Mouse (Mus musculus): ENCODE measurements at regions not wholly inside any gene's neighbourhood (a gene's known extent, or its start where the extent isn't known, plus 50 kb on each side); places are given as distances from the start of the nearest gene placed in this dataset.
"Not testable (repeated sequence)": the region's sequence is repeated elsewhere in the genome, so short reads cannot be mapped to it uniquely, and the experiment has no call there.

DNA sequence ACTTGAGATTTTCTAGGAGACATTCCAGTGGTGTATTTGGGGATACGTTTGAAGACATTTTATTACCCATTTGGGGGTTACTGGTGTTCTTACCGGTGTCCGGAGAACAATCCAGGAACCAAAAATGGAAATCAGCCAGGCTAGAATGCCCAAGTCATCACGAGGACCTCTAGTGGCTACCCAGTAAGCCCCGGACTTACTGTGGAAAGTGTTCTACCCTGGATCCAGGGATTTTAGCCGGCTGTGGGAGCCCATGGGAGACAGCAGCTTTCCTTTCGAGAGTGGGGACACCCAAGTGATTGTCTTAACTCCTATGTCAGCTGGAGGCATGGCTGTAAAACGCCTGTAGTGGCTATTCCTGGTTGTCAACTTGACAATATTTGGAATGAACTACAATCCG, 77.0 kb upstream of the Lemd2 start:
- DNase-seq (ENCODE audit: low spot score) = no peak

DNA sequence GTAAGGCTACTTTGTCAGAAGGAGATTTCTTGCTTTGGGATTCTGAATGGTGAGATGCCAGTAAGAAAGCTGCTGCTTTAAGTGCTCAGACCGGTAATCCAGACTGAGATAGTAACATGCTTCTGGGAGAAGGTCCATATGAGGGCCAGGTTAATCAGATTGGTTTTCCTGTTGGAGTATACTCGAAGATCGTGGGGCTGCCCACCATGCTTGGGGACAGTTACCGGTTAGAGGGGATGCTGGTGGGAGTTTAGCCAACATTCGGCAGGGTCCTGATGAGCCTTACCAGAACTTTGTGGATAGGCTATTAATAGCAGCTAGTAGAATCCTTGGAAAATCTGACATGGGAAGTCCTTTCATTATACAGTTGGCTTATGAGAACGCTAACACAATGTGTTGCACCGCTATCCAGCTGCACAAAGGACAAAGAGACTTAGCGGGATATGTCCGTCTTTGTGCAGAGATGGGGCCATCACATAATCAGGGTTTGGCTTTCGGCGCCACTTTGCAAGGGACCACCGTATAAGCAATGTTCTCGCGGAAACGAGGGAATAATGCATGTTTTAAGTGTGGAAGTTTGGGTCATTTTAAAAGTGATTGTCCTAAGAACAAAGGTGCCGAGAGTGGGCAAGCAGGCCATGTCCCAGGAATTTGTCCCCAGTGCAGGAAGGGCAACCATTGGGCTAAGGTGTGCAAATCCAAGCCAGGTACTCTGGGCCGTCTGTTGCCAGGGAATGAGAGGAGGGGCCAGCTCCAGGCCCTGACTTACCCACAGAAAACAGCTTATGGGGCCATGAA, 75.4 kb upstream of the Lemd2 start:
- DNase-seq (ENCODE audit: low spot score) = not testable (repeated sequence)

DNA sequence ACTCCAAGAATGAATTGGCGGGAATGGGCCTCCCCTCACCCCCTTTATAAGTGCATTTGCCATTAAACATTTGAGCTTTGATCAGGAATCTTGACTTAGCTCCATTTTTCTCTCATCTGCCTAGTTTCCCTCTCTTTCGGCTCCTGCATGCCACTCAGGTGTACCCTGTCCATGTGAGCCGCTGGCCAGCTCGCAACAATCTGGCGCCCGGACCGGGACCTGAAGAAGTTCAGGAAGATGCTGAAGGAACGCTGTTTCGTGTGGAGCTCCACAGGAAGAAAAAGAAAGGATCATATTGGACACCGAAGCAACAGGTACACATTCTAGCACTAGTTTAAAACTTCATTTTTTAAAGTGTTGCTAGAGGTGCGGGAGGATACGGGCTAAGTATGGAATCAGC, 73.5 kb upstream of the Lemd2 start:
- not testable (repeated sequence) for DNase-seq (ENCODE audit: low spot score)

DNA sequence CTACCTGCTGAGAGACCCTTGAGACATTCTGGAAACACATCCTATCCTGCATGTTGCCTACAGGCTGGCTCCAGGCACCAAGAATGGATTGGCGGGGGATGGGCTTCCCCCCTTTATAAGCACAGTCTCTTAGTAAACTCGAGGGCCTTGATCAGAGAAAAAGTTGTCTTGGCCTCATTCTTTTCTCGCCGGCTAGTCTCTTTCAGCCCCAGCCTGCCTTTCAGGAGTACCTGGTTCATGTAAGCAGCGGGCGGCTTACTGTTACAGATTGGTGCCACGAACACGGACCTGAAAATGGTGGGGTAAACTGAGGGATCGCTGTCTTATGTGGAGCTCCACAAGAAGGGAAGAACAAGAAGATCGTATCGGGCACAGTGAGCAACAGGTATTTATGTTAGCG, 67.5 kb upstream of the Lemd2 start:
- DNase-seq (ENCODE audit: low spot score) = not testable (repeated sequence)

DNA sequence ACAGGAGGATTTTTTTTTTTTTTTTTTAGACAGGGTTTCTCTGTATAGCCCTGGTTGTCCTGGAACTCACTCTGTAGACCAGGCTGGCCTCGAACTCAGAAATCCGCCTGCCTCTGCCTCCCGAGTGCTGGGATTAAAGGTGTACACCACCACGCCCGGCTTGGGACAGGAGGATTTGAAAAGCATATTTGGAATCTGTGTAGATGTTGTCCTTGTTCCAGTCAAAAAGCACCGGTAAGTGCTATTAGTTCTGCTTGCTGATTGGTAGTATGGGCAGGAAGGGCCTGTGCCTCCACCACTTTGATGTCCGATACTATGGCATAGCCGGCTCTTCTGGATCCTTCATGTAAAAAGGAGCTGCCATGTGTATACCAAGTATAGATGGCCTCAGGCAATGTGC, 66.5 kb upstream of the Lemd2 start:
- not testable (repeated sequence) for DNase-seq (ENCODE audit: low spot score)

DNA sequence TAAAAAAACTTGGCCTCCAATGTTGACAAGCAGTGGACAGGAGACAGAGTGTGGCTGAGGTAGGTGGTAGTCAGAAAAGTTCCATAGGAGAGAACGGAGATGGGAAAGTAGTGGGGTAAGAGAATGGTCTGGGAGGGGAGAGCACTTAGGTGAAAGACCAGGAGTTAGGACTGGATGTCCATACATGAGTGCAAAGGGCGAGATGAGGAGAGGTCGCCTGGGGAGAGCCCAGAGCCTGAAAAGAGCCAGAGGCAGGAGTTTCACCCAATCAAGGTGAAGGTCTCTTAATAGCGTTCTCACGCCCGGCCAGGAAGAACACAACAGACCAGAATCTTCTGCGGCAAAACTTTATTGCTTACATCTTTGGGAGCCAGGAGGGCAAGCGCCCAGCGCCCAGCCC, 60.3 kb upstream of the Lemd2 start:
- DNase-seq (ENCODE audit: low spot score) = not testable (repeated sequence)

DNA sequence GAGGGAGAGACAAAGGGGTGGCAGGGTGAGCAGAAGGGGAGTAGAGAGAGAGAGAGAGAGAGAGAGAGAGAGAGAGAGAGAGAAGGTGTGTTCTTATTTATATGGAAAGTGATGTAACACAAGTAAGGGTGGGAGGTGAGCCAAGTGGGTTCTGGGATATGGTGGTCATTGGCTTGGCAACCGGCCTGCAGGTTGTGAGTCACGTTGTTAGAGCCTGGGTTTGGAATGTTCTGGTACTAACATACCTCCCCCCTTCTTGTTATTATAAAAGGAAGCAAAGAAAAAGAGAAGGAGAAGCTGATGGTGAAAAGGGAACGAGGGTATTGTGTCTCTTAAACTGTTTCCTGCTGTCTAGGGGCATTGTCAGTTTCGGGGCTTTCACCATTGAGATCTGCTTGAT, 58.3 kb upstream of the Lemd2 start:
- no peak for DNase-seq (ENCODE audit: low spot score)

DNA sequence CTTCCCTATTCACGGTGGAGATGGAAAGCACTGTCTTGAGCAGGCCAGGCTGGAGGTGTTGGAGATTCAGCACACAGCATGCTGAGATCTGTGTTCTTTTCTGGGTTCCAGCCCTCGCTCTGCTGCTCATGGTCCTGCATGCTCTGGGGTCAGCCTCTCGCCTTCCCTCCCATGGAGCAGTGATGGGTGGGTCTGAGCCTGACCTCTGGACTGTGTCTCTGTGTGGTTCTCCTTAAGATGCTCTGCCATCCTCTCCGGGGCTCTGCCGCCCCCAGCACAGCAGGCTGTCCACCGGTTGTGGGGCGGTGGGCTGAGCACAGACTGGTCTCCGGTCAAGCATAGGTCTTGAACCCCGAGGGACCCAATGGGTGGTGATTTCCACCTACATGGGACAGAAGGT, 57.7 kb upstream of the Lemd2 start:
- DNase-seq (ENCODE audit: low spot score) = no peak

DNA sequence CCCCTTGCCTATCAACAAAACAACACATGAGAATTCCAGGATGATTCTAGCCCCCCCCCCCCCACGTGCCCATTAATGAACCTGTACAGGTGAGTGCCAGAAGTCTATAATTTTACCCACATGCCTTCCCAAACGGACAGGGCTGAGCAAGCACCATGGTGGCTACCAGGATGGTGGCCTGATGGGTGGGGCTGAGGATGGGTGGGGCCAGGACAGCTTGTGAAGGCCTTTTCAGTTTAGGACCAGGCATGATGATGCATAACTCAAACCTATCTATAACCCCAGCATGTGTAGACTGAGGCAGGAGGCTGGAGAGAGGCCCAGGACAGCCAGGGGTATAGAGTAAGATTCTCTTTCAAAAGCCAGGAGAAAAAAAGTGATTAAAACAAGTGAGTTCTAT, 57.0 kb upstream of the Lemd2 start:
- no peak for DNase-seq (ENCODE audit: low spot score)

DNA sequence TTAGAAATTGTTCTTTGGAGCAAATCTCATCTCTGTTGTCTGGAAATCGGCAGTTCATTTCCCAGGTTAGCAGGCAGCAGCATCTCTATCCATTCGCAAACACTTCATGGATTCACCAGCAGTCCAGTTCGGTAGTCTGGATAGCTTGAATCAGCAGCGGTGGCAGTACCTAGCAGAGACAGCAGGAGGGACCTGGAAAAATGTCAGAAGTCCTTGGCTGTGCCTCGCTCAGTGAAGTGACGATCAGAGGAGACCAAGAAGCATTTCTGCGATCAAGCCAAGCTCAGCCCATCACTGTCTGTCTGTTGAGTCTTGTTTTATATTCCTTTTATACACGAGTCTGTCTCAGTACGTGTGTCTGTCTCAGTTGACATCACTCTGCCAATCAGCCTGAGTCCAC, 55.8 kb upstream of the Lemd2 start:
- no peak for DNase-seq (ENCODE audit: low spot score)

DNA sequence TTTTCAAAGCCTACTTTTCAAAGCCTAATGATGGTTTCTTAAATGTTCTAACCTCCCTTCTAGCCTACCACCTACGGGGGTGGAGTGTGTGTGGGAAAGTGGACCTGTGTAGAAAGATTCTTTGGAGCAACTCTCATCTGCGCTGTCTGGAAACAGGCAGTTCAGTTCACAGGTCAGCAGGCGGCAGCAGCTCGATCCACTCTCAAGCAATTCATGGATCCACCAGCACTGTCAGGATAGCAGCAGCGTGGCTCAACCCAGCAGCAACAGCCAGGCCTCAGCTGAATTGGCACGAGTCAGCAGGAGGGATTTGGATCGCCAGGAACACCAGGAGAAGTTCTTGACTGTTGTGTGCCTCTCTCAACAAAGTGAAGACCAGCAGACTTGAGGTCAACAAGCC, 53.1 kb upstream of the Lemd2 start:
- peak; percentile 81 for DNase-seq (ENCODE audit: low spot score)

DNA sequence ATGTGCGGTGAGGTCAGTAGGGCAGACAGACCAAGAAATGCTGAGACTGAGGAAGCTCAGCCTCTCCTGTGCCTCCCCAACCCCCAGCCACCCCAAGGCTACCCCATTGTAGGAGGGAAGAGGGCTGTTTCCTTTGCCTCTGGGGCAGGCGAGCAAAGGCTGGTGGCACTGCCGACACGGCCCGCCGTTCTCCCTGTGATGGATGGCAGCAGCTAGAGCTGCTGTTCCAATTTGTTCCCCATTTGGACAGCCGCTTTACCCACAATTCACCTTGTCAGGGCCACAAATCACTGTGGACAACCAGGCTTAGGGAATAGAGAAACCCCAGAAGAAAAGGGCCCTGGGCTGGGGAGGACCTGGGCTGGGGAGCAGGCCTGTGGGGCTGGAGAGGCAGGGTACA, 51.5 kb upstream of the Lemd2 start:
- no peak for DNase-seq (ENCODE audit: low spot score)

All from testis, postnatal 10 days (tissue).